Mouse (Mus musculus): Measurements from ENCODE around the gene Gpr45.
"Not testable (repeated sequence)": the region's sequence is repeated elsewhere in the genome, so short reads cannot be mapped to it uniquely, and the experiment has no call there.

The Gpr45 gene

GRCm38 (mm10) chr1:42952734-42953481 lies at the start of gene Gpr45:
Gene Gpr45 (plus strand): TSS chr1:42952872.
- no peak for DNase-seq

DNA sequence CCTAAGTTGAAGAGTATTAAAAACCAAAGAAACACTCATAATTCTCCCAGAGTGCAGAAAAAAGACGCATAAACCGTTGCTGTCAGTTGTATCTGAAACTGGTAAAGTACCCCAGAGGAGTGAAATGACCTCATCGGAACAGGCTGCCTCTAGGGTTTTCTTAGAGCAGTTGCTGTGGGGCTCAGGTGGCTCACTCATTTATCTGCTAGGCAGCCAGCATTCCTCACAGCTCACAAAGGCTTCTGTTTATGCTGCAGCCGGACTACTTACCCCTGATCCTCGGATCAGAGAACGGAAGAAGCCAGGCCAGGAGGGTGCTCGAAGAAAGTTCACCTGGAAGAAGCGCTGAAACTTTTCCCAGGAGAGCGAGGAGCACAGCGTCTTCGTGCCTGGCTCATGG lies 47.5 kb upstream of the Gpr45 start:
- DNase-seq: no peak

- no peak for DNase-seq
Observed at GRCm38 (mm10) chr1:42906696-42907095, 46.0 kb upstream of the Gpr45 start.

DNA sequence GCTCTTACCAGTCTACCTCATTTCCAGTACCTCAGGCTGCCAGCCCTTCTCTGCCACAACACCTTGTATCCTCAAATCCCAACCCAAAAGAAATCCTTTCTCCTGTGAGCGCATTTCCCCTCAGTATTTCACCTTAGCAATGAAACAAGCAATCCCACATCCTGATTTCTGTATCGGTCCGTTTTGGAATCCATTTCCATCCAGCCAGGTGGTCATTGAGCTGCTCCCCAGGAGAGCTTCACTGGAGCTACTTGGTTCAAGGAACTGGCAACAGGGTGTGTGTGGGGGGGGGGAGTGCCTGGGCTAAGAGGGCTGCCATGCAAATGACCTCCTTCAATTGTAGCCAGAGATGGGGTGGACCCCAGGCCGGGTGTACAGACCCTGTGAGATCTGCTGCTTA lies 45.5 kb upstream of the Gpr45 start:
- DNase-seq: no peak

DNA sequence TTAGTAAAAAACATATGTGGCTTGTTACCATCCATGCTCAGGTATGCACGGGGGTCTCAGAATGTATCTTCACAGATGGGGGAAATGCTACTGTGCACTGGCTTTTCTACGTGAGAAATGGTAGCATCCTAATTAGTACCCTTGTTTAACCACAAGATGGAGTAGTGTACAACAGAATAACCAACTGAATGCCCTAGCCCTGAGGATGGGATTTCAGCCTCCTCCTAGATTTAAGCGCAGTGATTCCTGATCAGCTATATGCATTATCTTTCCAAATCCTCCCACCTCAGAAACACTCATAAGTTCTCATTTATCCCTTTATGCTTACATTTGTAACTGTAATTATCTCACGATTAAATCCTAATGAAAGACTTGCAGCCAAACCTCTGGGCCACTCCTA lies 37.6 kb upstream of the Gpr45 start:
- DNase-seq: no peak

GRCm38 (mm10) chr1:42916719-42917118 lies 36.0 kb upstream of the Gpr45 start:
- DNase-seq: no peak

GRCm38 (mm10) chr1:42917908-42918307 lies 34.8 kb upstream of the Gpr45 start:
- DNase-seq: no peak

DNA sequence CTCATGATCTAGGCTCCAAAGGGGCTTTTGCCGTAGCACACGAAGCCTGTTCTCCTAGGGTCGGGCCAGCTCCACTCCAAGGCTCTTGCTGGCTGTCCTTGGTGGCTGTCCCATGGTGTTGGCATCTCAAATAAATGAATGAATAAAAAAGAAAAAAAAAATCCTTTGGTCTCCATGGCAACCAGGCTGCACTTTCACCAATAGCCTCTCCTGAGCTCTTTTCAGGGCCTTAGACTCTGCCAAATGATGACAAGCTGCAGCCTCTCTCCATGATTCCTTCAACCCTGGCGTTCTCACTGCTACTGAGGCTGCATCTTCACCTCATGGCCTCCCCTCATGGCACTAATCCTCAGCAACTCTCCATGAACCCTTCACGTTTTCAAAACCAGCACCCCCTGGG lies 28.7 kb upstream of the Gpr45 start:
- DNase-seq: no peak

GRCm38 (mm10) chr1:42933613-42934012 lies 19.1 kb upstream of the Gpr45 start:
- no peak for DNase-seq

- DNase-seq: no peak
Observed at GRCm38 (mm10) chr1:42948486-42948885, 4.2 kb upstream of the Gpr45 start.

DNA sequence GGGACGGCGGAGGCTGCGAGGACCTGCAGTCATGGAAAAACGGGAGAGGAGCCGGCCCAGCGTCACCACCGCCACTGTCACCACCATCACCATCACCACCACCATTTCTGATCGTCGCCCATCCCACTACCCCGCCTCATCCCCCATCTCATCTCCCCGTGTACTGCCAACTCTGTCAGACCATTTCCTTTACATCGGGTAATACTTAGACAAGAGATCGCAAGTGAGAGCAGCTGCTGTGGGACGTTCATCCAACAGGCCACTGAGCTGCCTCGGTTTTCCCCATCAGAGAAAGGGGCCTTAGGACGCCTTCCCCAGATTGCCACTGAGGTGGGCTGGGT lies 780 bp downstream of the Gpr45 start:
- no peak for DNase-seq

DNA sequence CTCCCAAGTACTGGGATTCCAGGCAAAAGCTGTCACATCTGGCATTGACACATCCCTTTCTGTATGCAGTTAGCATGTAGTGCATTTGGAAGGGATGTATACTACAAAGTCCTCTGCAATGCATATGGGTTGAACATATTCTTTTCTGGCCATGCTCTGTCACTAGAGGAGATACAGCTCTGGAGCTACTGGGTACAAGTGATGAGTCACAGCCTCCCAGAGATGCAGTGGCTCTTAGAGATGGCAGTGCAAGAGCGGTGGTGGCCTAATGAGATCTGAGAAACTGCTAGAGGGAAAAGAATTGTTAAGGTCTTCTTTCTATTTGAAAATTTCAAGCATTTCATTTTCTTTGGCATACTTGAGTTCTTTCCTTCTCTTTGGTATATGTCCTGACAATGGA lies 4.2 kb downstream of the Gpr45 start:
- no peak for DNase-seq

- no peak for DNase-seq
Observed at GRCm38 (mm10) chr1:42983082-42983771, 30.6 kb downstream of the Gpr45 start.

- DNase-seq: no peak
Observed at GRCm38 (mm10) chr1:42984119-42984518, 31.4 kb downstream of the Gpr45 start.

- DNase-seq: no peak
Observed at GRCm38 (mm10) chr1:42988996-42989395, 36.3 kb downstream of the Gpr45 start.

GRCm38 (mm10) chr1:43006051-43006514 lies 53.4 kb downstream of the Gpr45 start:
- DNase-seq: no peak

GRCm38 (mm10) chr1:43006524-43006923 lies 53.9 kb downstream of the Gpr45 start:
- no peak for DNase-seq

DNA sequence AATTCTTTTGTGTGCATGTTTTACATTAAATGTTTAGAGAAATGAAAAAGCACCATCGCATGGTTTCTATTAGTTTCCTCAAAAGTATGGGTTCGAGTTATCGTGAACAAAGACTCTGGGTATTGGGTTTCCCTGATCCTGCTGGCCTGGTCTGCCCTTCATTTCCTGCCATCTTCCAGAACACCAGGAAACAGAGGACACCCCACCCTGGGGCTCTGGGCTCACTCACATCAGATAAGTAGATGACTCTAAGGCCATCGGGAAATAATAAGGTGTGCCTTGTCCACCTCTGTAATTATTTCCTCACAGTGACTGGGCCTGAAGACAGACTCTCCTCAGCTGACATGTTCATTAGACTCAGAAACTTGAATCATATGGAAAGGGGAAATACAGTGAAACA lies 57.8 kb downstream of the Gpr45 start:
- DNase-seq: no peak

DNA sequence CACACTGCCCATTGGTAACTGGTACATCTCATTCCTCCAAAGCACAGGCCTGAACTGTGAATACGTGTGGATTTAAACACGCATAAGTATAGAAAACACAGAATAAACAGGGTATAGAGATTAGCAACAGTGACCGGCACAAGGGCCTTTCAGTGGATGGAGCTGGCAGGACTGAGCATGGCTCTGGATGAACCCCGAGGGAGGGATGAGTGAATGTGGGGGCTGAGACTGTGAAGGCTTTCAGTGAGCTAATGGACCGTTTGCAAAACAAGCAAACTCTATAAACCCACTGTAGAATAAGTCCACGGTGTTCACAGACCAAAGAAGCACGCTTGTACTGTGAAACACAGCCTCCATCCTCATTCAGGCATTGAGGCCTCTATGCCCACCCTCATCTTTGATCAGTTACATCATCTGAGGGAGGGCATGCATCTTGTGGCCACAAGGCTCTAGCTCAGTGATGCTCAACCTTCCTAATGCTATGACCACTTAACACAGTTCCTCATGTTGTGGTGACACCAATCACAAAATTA lies 62.5 kb downstream of the Gpr45 start:
- DNase-seq: not testable (repeated sequence)

GRCm38 (mm10) chr1:43036014-43036413 lies 83.3 kb downstream of the Gpr45 start:
- DNase-seq: no peak

GRCm38 (mm10) chr1:43042271-43042670 lies 89.6 kb downstream of the Gpr45 start:
- DNase-seq: no peak

DNA sequence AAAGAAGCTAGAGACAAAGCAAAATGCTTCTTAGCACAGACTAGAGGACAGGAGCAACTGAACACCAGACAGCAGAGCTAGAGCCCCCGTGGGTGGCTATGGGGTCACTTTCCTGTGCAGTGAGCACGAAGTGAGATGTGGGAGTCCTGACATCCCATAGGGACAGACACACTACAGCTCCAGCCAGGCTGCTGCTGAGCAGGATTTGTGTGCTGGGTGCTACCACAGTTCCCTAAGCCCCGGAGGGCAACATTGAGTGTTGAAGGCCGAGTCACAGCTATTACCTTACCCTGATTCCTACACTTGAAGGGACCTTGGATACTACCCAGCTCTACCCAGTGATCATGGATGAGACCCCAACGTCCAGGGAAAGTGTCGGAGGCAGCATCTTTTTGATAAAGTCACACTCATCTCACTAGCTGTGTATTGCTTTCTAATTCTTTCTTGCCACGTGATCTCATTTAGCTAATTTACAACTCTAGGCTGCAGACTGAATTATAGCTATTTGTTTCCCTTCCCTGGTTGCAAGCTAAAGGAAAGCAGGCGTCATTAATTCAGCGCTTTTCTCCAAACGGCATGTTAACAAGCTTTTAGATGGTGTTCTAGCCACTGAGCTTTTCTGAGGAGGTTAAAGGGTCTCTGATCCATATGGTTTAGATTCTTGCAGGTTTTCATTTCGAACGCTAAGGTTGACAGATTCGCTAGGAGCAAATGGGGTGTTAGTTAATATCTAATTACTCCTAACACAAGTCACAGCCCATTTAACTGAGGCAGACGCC lies 92.7 kb downstream of the Gpr45 start:
- DNase-seq: peak in 1 of 2 experiments; percentile 2

- DNase-seq: no peak
Observed at GRCm38 (mm10) chr1:43046990-43047389, 94.3 kb downstream of the Gpr45 start.

GRCm38 (mm10) chr1:43047811-43048210 lies 95.1 kb downstream of the Gpr45 start:
- no peak for DNase-seq

All from kidney, adult 8-10 months (tissue).